Mouse (Mus musculus) heart, adult 18-20 months (tissue): ENCODE data around the gene Olfr128. TPM values are rescaled to one million over a fixed set of nuclear protein-coding genes. Genes with fewer than 3 reads are reported as not detected.
"Not testable (repeated sequence)": the region's sequence is repeated elsewhere in the genome, so short reads cannot be mapped to it uniquely, and the experiment has no call there.

Experiments
- DNase-seq, 2 experiments: peaks; one replicate each; pipeline ENCODE4 v3.0.0; 2021 to 2022; ENCODE audit warnings: mixed read lengths in 1 of 2
- long read RNA-seq, 2 experiments: library from polyadenylated mRNA; stranded (forward); transcript quantifications; one replicate each; pipeline ENCODE4 v2.0.0; 2021
- total RNA-seq, 2 experiments: library from RNA; stranded (reverse); gene quantifications; 2 replicates each; pipeline ENCODE4 v1.2.3; 2021

Gene Olfr128
- total RNA-seq, result not detected
- long read RNA-seq, experiment 1, result 0 reads
- long read RNA-seq, experiment 2, result 0 reads

DNA sequence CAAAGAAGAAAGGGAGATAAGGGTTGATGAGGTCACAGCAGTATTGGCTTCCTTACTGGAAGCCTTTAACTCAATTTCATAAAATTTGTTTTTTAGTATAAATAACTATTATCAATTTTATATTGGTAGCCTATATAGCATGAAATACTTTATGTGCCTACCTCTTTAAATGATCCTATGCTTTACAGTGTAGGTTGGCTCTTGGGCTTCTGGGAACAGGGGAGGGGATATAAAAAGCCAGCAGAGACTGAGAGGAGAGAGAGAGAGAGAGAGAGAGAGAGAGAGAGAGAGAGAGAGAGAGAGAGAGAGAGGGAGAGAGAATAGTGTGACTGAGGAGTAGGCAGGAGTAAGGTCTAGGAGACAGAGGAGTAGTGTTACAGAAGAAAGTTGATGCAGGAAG, at the start of gene Olfr128:
Gene Olfr128 (plus strand): TSS at position 301 of the 400 bp plus-strand sequence.
- no peak for DNase-seq

GRCm38 (mm10) chr17:37873830-37874229, 46.5 kb upstream of the Olfr128 start:
- no peak for DNase-seq

- no peak for DNase-seq
Observed at GRCm38 (mm10) chr17:37900137-37900536, 20.2 kb upstream of the Olfr128 start, which contains the start of gene Olfr127. TSS of gene Olfr127 (plus strand) at chr17:37900437.

GRCm38 (mm10) chr17:37906821-37907220, 13.5 kb upstream of the Olfr128 start:
- DNase-seq, result not testable (repeated sequence)

DNA sequence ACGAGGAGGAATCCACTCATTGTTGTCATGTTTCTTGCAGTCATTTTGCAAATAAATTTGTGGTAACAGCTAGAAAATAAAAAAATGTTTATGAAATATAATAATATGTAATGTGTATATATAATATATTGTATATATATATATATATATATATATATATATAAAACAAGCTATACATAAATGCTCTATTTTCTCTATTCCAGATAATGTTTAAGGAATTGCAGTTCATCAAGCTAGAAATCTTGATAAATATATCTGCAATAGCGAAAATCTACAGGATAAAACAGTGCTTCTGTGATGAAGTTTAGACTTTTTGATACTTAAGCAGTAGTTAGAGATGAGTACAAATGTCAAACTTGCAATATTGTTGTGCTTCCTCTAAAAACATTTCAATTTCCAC, 32.6 kb downstream of the Olfr128 start, which contains the start of gene Olfr761:
Gene Olfr761 (minus strand): TSS at position 101 of the 400 bp plus-strand sequence.
- no peak for DNase-seq

DNA sequence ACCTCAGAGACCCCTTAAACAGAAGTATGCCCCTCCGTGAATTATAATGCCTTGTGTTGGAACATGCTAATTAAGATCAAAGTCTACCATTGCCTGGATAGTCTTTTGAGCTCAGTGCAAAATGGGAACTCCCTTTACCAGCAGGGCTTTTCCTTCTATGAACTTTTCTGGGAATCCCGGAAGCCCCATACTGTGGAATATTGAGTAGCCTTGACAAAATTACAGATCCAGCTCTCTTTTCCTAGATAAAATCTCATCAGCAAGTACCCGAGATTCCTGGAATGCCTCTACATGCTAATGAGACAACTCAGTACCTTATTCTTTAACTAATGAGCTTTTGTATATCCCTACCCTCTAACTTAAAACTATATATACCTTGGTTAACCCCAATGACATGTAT, 53.2 kb downstream of the Olfr128 start:
- DNase-seq, result no peak

Other genes starting within 250 kb of the Olfr128 start
- gene Olfr119, start 224.0 kb upstream of the Olfr128 start, total RNA-seq, result not detected
- gene Olfr120, start 198.7 kb upstream of the Olfr128 start, total RNA-seq, result not detected
- not detected for gene Olfr121, start 171.7 kb upstream of the Olfr128 start, total RNA-seq
- not detected for gene Olfr122, start 151.9 kb upstream of the Olfr128 start, total RNA-seq
- not detected for gene Olfr123, start 127.0 kb upstream of the Olfr128 start, total RNA-seq
- gene Olfr124, start 120.7 kb upstream of the Olfr128 start, total RNA-seq, result not detected
- gene Olfr125, start 87.6 kb upstream of the Olfr128 start, total RNA-seq, result not detected
- gene Olfr126, start 73.1 kb upstream of the Olfr128 start, total RNA-seq, result not detected
- not detected for gene Olfr127, start 20.1 kb upstream of the Olfr128 start, total RNA-seq
- gene Olfr761, start 32.5 kb downstream of the Olfr128 start, total RNA-seq, result not detected
- gene Olfr129, start 139.5 kb downstream of the Olfr128 start, total RNA-seq, result not detected
- not detected for gene Olfr130, start 143.4 kb downstream of the Olfr128 start, total RNA-seq
- not detected for gene Olfr131, start 168.1 kb downstream of the Olfr128 start, total RNA-seq
- gene Olfr132, start 214.0 kb downstream of the Olfr128 start, total RNA-seq, result not detected
- gene Olfr133, start 224.7 kb downstream of the Olfr128 start, total RNA-seq, result not detected